Mouse (Mus musculus) adrenal gland, postnatal 10 days (tissue): Measurements from ENCODE around the gene Lhpp. TPM values are rescaled to one million over a fixed set of nuclear protein-coding genes. Genes with fewer than 3 reads are reported as not detected.
A peak's percentile ranks its signal among the peaks of the same experiment; 100 is the strongest.

Experiments used
- DNase-seq: peaks from one replicate; pipeline ENCODE4 v3.0.0; 2021; ENCODE audit warnings: mixed read lengths
- total RNA-seq, 2 experiments: library from RNA; stranded (reverse); gene quantifications; 2 replicates each; pipeline ENCODE4 v1.2.3; 2021

Lhpp gene
- total RNA-seq, 2 experiments from 2014 or later, result 16.8 to 17.0 TPM

- no peak for DNase-seq
Measured at GRCm38 (mm10) chr7:132682336-132682735, 71.9 kb downstream of the Lhpp start.

GRCm38 (mm10) chr7:132682901-132683300 is 72.5 kb downstream of the Lhpp start:
- DNase-seq, result no peak

- DNase-seq, result peak; percentile 53
Measured at GRCm38 (mm10) chr7:132683923-132684322, 73.5 kb downstream of the Lhpp start.

- DNase-seq, result no peak
Measured at GRCm38 (mm10) chr7:132686515-132686914, 76.1 kb downstream of the Lhpp start.

- DNase-seq, result no peak
Measured at GRCm38 (mm10) chr7:132687897-132688296, 77.5 kb downstream of the Lhpp start.

GRCm38 (mm10) chr7:132688721-132689120 is 78.3 kb downstream of the Lhpp start:
- no peak for DNase-seq

- no peak for DNase-seq
Measured at GRCm38 (mm10) chr7:132689722-132690121, 79.3 kb downstream of the Lhpp start.

GRCm38 (mm10) chr7:132690716-132691472 is 80.5 kb downstream of the Lhpp start:
- no peak for DNase-seq

GRCm38 (mm10) chr7:132692719-132693118 is 82.3 kb downstream of the Lhpp start:
- DNase-seq, result peak; percentile 74

- DNase-seq, result no peak
Measured at GRCm38 (mm10) chr7:132693561-132693960, 83.1 kb downstream of the Lhpp start.

- DNase-seq, result no peak
Measured at GRCm38 (mm10) chr7:132697258-132697796, 86.9 kb downstream of the Lhpp start.

GRCm38 (mm10) chr7:132698737-132699136 is 88.3 kb downstream of the Lhpp start:
- no peak for DNase-seq

- DNase-seq, result no peak
Measured at GRCm38 (mm10) chr7:132699165-132699564, 88.7 kb downstream of the Lhpp start.

- DNase-seq, result no peak
Measured at GRCm38 (mm10) chr7:132699639-132700038, 89.2 kb downstream of the Lhpp start.

- DNase-seq, result no peak
Measured at GRCm38 (mm10) chr7:132700107-132700506, 89.7 kb downstream of the Lhpp start.

GRCm38 (mm10) chr7:132701412-132701811 is 91.0 kb downstream of the Lhpp start:
- no peak for DNase-seq

- DNase-seq, result no peak
Measured at GRCm38 (mm10) chr7:132702024-132702423, 91.6 kb downstream of the Lhpp start.

- no peak for DNase-seq
Measured at GRCm38 (mm10) chr7:132702492-132703070, 92.1 kb downstream of the Lhpp start.

GRCm38 (mm10) chr7:132703515-132704309 is 93.3 kb downstream of the Lhpp start:
- DNase-seq, result no peak

- no peak for DNase-seq
Measured at GRCm38 (mm10) chr7:132704310-132704875, 94.0 kb downstream of the Lhpp start.

GRCm38 (mm10) chr7:132705130-132705529 is 94.7 kb downstream of the Lhpp start:
- no peak for DNase-seq

- DNase-seq, result no peak
Measured at GRCm38 (mm10) chr7:132711579-132711978, 101.1 kb downstream of the Lhpp start.
